Mouse (Mus musculus): ENCODE results near the gene Epn1.

GRCm38 (mm10) chr7:5092381-5092780 lies 12.3 kb downstream of the Epn1 start:
- TF ChIP-seq CTCF (IDR thresholded peaks at IDR 0.05; ENCODE audit: control insufficient read depth, insufficient read depth, insufficient read length) (no peak), MAX (IDR thresholded peaks at IDR 0.05) (no peak), MYOD1 (IDR thresholded peaks at IDR 0.05; ENCODE audit: control insufficient read depth, insufficient read length, low read depth) (no peak), USF1 (IDR thresholded peaks at IDR 0.05; ENCODE audit: low read depth) (no peak), MYOG (IDR thresholded peaks at IDR 0.05; ENCODE audit: control insufficient read depth, extremely low read depth, insufficient read length) (no peak), CEBPB (IDR thresholded peaks at IDR 0.05; ENCODE audit: low read depth) (no peak)
